Mouse (Mus musculus) kidney, embryonic 14.5 days (tissue): Measurements from ENCODE around the gene Shmt1. TPM values are rescaled to one million over a fixed set of nuclear protein-coding genes. Genes with fewer than 3 reads are reported as not detected.

Experiments used
- ATAC-seq: fragments of 200-750 bp; cut with Nextera tagmentation; 2 replicates; pipeline ENCODE4 v1.8.0; 2017; ENCODE audit warnings: moderate number of reproducible peaks, mild to moderate bottlenecking, moderate TSS enrichment, moderate library complexity; ENCODE audit not compliant: low FRiP score, low TSS enrichment
- H3K27ac ChIP-seq: fragments of 300-500 bp; sonication (generic); 2 replicates; pipeline ENCODE4 v1.5.1; 2014; ENCODE audit warnings: low read depth, mild to moderate bottlenecking, low read length, moderate library complexity, mixed read lengths
- H3K27me3 ChIP-seq: fragments of 300-500 bp; sonication (generic); 2 replicates; pipeline ENCODE4 v1.6.1; 2014; ENCODE audit warnings: mild to moderate bottlenecking, low read length; ENCODE audit not compliant: control insufficient read depth, insufficient read depth
- H3K36me3 ChIP-seq: fragments of 300-500 bp; sonication (generic); 2 replicates; pipeline ENCODE4 v1.6.1; 2014; ENCODE audit warnings: low read length, mixed read lengths; ENCODE audit not compliant: control insufficient read depth, insufficient read depth
- H3K4me1 ChIP-seq: fragments of 300-500 bp; sonication (generic); 2 replicates; pipeline ENCODE4 v1.6.1; 2014; ENCODE audit warnings: low read length, mixed read lengths; ENCODE audit not compliant: control insufficient read depth, insufficient read depth
- H3K4me2 ChIP-seq: fragments of 300-500 bp; sonication (generic); replicated peaks from 2 replicates; pipeline ENCODE4 v1.6.1; 2014; ENCODE audit warnings: low read depth, mild to moderate bottlenecking, low read length
- H3K4me3 ChIP-seq: fragments of 300-500 bp; sonication (generic); 2 replicates; pipeline ENCODE4 v1.5.1; 2014; ENCODE audit warnings: mild to moderate bottlenecking, low read length
- H3K9ac ChIP-seq: fragments of 300-500 bp; sonication (generic); 2 replicates; pipeline ENCODE4 v1.6.1; 2014; ENCODE audit warnings: low read depth, mild to moderate bottlenecking, low read length, moderate library complexity
- H3K9me3 ChIP-seq: fragments of 300-500 bp; sonication (generic); 2 replicates; pipeline ENCODE4 v1.6.1; 2016; ENCODE audit warnings: low read length; ENCODE audit not compliant: control insufficient read depth
- WGBS: fragments of 180-500 bp; shearing (Covaris S2); extraction: QIAGEN DNeasy Blood & Tissue Kit; methylation state at CpG from one replicate; pipeline ENCODE4 v1.1.7; 2014; 5-methylcytosine and 5-hydroxymethylcytosine counted together
- polyA plus RNA-seq: library from polyadenylated mRNA; unstranded; fragments of >200 nt; fragmentation: Nextera tagmentation; extraction: Ambion mirVana; gene quantifications from 2 replicates; pipeline ENCODE4 v1.2.1, GENCODE M21; 2014

Shmt1 gene
- polyA plus RNA-seq, 1 experiment from 2014 or later = 78.4 TPM

- H3K4me1 ChIP-seq = peaks cover 45% of the 10 kb centered on the region
- H3K27ac ChIP-seq = no peak overlapping the region
- peaks cover 13% of the 10 kb centered on the region for H3K36me3 ChIP-seq
- H3K9me3 ChIP-seq = no peaks in the 10 kb centered on the region
- no peak for ATAC-seq
- peak overlapping the region; percentile 68 for H3K4me2 ChIP-seq
- H3K4me3 ChIP-seq = peak overlapping the region; percentile 71
- H3K27me3 ChIP-seq = no peaks in the 10 kb centered on the region
- 28% methylated on average over 16 of the region's 16 CpGs for whole genome bisulfite sequencing
- H3K9ac ChIP-seq = peak overlapping the region; percentile 72
Measured at GRCm38 (mm10) chr11:60777801-60778370, 33.6 kb downstream of the Shmt1 start.

- peak within 1 kb of the TSS; percentile 71 for H3K4me3 ChIP-seq
- peak within 1 kb of the TSS; percentile 49 for H3K27ac ChIP-seq
- peak; percentile 96 for ATAC-seq
- under 1% methylated on average over 62 of the region's 62 CpGs for WGBS
- no peaks in the 10 kb centered on the region for H3K27me3 ChIP-seq
- peaks cover 45% of the 10 kb centered on the region for H3K4me1 ChIP-seq
- H3K9ac ChIP-seq = peak within 1 kb of the TSS; percentile 72
- no peaks in the 10 kb centered on the region for H3K9me3 ChIP-seq
- H3K4me2 ChIP-seq = peak within 1 kb of the TSS; percentile 68
- peaks cover 11% of the 10 kb centered on the region for H3K36me3 ChIP-seq
Measured at GRCm38 (mm10) chr11:60776829-60777740, 34.4 kb downstream of the Shmt1 start, which contains the start of the genes Top3a and Smcr8. TSS of gene Top3a (minus strand) at chr11:60777365. TSS of gene Smcr8 (plus strand) at chr11:60777524.

GRCm38 (mm10) chr11:60776107-60776828 lies 35.2 kb downstream of the Shmt1 start:
- peak overlapping the region; percentile 71 for H3K4me3 ChIP-seq
- WGBS = 2% methylated on average over 17 of the region's 17 CpGs
- no peaks in the 10 kb centered on the region for H3K9me3 ChIP-seq
- peaks cover 11% of the 10 kb centered on the region for H3K36me3 ChIP-seq
- no peaks in the 10 kb centered on the region for H3K27me3 ChIP-seq
- peak overlapping the region; percentile 72 for H3K9ac ChIP-seq
- peak overlapping the region; percentile 68 for H3K4me2 ChIP-seq
- ATAC-seq = peak; percentile 26; the same call in 1 of the 2 replicates
- H3K4me1 ChIP-seq = peaks cover 39% of the 10 kb centered on the region
- peak overlapping the region; percentile 12; the same call in 1 of the 2 replicates for H3K27ac ChIP-seq

GRCm38 (mm10) chr11:60775578-60775977 lies 35.9 kb downstream of the Shmt1 start:
- Histone ChIP-seq H3K9ac (peak overlapping the region; percentile 72; the same call in 1 of the 2 replicates), H3K4me3 (peak overlapping the region; percentile 71), H3K27ac (no peak overlapping the region), H3K36me3 (peaks cover 11% of the 10 kb centered on the region), H3K4me2 (peak overlapping the region; percentile 68), H3K4me1 (peaks cover 33% of the 10 kb centered on the region), H3K9me3 (no peaks in the 10 kb centered on the region), H3K27me3 (no peaks in the 10 kb centered on the region)
- 48% methylated on average over 6 of the region's 6 CpGs for WGBS
- ATAC-seq = no peak

- H3K4me1 ChIP-seq = peaks cover 28% of the 10 kb centered on the region
- H3K27ac ChIP-seq = no peak overlapping the region
- ATAC-seq = no peak
- no peaks in the 10 kb centered on the region for H3K9me3 ChIP-seq
- peak overlapping the region; percentile 8; the same call in 1 of the 2 replicates for H3K4me2 ChIP-seq
- no peaks in the 10 kb centered on the region for H3K27me3 ChIP-seq
- H3K36me3 ChIP-seq = peaks cover 7% of the 10 kb centered on the region
- H3K4me3 ChIP-seq = no peak overlapping the region; the same call in 1 of the 2 replicates
- WGBS = 78% methylated on average over 1 of the region's 1 CpGs
- no peak overlapping the region for H3K9ac ChIP-seq
Measured at GRCm38 (mm10) chr11:60774841-60775240, 36.7 kb downstream of the Shmt1 start.

GRCm38 (mm10) chr11:60774158-60774689 lies 37.3 kb downstream of the Shmt1 start:
- Histone ChIP-seq H3K4me1 (peaks cover 22% of the 10 kb centered on the region), H3K9me3 (no peaks in the 10 kb centered on the region), H3K27me3 (no peaks in the 10 kb centered on the region), H3K4me3 (no peak overlapping the region), H3K27ac (no peak overlapping the region), H3K4me2 (no peak overlapping the region), H3K36me3 (peaks cover under 1% of the 10 kb centered on the region; the same call in 1 of the 2 replicates), H3K9ac (no peak overlapping the region)
- no peak for ATAC-seq
- WGBS = 92% methylated on average over 3 of the region's 3 CpGs

GRCm38 (mm10) chr11:60772161-60772560 lies 39.4 kb downstream of the Shmt1 start:
- ATAC-seq = no peak
- no peak overlapping the region for H3K4me2 ChIP-seq
- H3K36me3 ChIP-seq = no peaks in the 10 kb centered on the region
- no peaks in the 10 kb centered on the region for H3K9me3 ChIP-seq
- 87% methylated on average over 4 of the region's 4 CpGs for WGBS
- H3K4me3 ChIP-seq = no peak overlapping the region
- no peak overlapping the region for H3K9ac ChIP-seq
- peaks cover 17% of the 10 kb centered on the region for H3K4me1 ChIP-seq
- H3K27me3 ChIP-seq = no peaks in the 10 kb centered on the region
- H3K27ac ChIP-seq = no peak overlapping the region

- no peak overlapping the region for H3K4me3 ChIP-seq
- H3K27me3 ChIP-seq = no peaks in the 10 kb centered on the region
- no peaks in the 10 kb centered on the region for H3K36me3 ChIP-seq
- 84% methylated on average over 3 of the region's 3 CpGs for WGBS
- no peak for ATAC-seq
- H3K9me3 ChIP-seq = no peaks in the 10 kb centered on the region
- H3K4me2 ChIP-seq = no peak overlapping the region
- H3K27ac ChIP-seq = no peak overlapping the region
- H3K4me1 ChIP-seq = peaks cover 11% of the 10 kb centered on the region
- H3K9ac ChIP-seq = no peak overlapping the region
Measured at GRCm38 (mm10) chr11:60770776-60771175, 40.7 kb downstream of the Shmt1 start.
